Mouse (Mus musculus): ENCODE results near the gene Clic3. TPM values are rescaled to one million over a fixed set of nuclear protein-coding genes. Genes with fewer than 3 reads are reported as not detected.

Gene Clic3
- polyA plus RNA-seq, 1 experiment from 2014 or later: 26.5 TPM

DNA sequence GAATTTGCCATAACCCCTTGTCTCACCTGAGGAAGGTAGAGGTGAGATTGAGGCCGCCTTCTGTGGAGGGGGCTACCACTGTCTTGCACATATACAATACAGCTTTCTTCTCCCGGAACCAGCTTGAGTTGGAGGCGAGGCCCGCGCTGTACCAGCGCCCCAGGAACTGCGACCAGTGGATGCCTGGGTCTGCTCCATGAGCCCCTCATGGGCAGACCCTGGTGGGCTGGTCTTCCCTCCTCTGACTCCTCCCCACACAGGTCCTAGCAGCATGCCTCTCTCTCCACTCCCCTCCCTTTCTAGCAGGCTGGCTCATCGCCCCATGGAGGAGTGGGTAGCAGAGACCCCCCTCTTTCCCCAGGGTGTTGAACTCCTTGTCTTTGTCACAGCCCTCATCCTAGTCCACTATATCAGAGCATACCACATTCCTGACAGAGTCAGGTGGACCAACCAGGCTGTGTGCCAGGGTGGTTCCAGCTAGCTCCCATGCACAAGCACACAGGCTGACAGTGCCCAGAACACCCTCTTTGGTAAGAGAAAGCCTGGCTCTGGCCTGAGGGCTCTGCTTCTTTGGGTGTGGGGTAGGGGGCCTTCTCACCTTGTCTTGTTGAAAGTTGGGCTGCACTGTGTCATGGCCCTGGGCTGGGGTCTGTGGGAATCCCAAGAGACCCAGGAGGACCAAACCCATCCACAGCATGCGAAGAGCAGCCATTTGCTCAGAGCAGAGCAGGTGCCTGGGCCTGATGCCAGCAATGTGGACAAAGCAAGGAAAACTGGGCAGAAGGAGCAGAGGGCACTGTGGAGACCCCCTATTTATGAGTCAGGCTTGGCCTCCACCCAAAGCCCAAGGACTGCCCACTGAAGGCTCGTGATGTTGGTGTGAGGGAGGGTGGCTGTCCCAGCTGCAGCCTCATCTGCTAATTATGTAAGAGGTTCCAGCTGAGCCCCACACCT is 12.6 kb downstream of the Clic3 start:
- H3K4me1 ChIP-seq: no peaks in the 10 kb centered on the region; the same call in 1 of the 2 replicates
- no peak overlapping the region for H3K9ac ChIP-seq
- WGBS: 67% methylated on average over 10 of the region's 10 CpGs
- no peaks in the 10 kb centered on the region for H3K36me3 ChIP-seq
- H3K27ac ChIP-seq: no peak overlapping the region
- H3K4me3 ChIP-seq (replicated peaks): no peak overlapping the region
- H3K9me3 ChIP-seq: no peaks in the 10 kb centered on the region
- H3K27me3 ChIP-seq (replicated peaks): no peaks in the 10 kb centered on the region
- peak; percentile 24; the same call in 1 of the 2 replicates for ATAC-seq (ENCODE audit: insufficient read depth, low FRiP score, low read depth)
- no peak overlapping the region for H3K4me2 ChIP-seq

DNA sequence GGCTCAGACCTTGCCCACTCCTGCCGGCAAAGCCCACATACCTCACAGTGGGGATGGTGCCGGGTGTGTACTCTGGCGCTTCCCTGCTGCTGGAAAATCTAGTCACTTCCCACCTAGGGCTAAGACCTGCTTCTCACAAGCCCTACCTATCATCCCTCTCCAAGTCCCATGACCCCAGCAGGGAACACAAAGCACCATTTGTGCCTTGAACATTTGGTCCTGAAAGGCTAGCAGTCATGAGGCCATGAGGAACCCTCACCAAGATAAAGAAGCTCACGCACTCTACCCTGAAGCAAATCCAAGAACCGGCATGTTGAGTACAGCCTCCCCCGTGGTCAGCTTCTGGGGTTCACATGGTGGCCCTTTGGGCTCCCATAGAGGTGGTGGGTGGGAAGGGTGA is 13.3 kb downstream of the Clic3 start, which contains the start of gene Ptgds:
Gene Ptgds, minus strand, starts transcription at position 78 of the 400 bp plus-strand sequence.
- H3K27me3 ChIP-seq (replicated peaks): no peaks in the 10 kb centered on the region
- WGBS: 44% methylated on average over 6 of the region's 6 CpGs
- H3K4me1 ChIP-seq: no peaks in the 10 kb centered on the region; the same call in 1 of the 2 replicates

DNA sequence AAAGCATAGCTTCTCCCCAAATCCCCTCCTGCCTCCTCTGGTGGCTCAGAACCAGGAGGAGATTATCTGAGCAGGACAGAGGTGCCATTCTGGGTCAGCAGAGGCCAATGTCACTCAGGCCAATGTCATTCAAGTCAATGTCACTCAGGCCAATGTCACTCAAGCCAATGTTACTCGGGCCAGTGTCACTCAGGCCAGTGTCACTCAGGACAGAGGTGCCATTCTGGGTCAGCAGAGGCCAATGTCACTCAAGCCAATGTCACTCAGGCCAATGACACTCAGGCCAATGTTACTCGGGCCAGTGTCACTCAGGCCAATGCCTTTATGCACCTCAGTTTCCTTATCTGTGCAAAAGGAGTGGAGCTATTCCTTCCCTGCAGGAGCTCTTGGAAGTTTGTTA is 15.9 kb downstream of the Clic3 start:
- H3K9ac ChIP-seq: no peak overlapping the region
- ATAC-seq (ENCODE audit: insufficient read depth, low FRiP score, low read depth): no peak
- H3K4me1 ChIP-seq: no peaks in the 10 kb centered on the region; the same call in 1 of the 2 replicates
- no peak overlapping the region for H3K27ac ChIP-seq
- no peak overlapping the region for H3K4me2 ChIP-seq
- no peaks in the 10 kb centered on the region for H3K36me3 ChIP-seq
- no peaks in the 10 kb centered on the region for H3K9me3 ChIP-seq
- H3K4me3 ChIP-seq (replicated peaks): no peak overlapping the region
- H3K27me3 ChIP-seq (replicated peaks): no peaks in the 10 kb centered on the region
- WGBS: 72% methylated on average over 2 of the region's 2 CpGs

More for the DNA sequence above, 13.3 kb downstream of the Clic3 start, which contains the start of gene Ptgds:
- Histone ChIP-seq H3K36me3 (no peaks in the 10 kb centered on the region), H3K9ac (no peak within 1 kb of the TSS), H3K4me3 (replicated peaks) (no peak within 1 kb of the TSS), H3K27ac (no peak within 1 kb of the TSS), H3K4me2 (no peak within 1 kb of the TSS), H3K9me3 (no peaks in the 10 kb centered on the region)
- no peak for ATAC-seq (ENCODE audit: insufficient read depth, low FRiP score, low read depth)

DNA sequence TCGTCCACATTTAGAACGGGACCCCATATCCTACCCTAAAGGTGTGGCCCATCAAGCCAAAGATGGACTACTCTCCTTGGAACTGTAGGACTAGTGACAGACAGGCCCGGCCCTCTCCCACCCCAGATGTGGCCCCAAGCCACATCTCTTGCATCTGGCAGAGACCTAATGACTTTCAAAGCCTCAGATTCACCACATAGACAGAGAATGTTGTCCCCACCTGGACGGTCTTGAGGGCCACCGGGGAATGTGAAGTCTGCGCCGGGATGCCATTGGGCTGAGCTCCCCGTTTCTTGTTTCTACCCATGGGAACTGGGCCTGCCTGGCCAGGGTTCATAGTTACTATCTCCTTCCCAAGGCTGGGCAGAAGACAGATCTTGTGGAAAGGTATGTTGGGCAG is 20.9 kb downstream of the Clic3 start:
- Histone ChIP-seq H3K9ac (no peak overlapping the region), H3K4me1 (no peaks in the 10 kb centered on the region), H3K4me2 (no peak overlapping the region), H3K4me3 (replicated peaks) (no peak overlapping the region), H3K27me3 (replicated peaks) (no peaks in the 10 kb centered on the region), H3K27ac (no peak overlapping the region), H3K36me3 (no peaks in the 10 kb centered on the region), H3K9me3 (no peaks in the 10 kb centered on the region)
- 88% methylated on average over 8 of the region's 8 CpGs for WGBS
- ATAC-seq (ENCODE audit: insufficient read depth, low FRiP score, low read depth): no peak

DNA sequence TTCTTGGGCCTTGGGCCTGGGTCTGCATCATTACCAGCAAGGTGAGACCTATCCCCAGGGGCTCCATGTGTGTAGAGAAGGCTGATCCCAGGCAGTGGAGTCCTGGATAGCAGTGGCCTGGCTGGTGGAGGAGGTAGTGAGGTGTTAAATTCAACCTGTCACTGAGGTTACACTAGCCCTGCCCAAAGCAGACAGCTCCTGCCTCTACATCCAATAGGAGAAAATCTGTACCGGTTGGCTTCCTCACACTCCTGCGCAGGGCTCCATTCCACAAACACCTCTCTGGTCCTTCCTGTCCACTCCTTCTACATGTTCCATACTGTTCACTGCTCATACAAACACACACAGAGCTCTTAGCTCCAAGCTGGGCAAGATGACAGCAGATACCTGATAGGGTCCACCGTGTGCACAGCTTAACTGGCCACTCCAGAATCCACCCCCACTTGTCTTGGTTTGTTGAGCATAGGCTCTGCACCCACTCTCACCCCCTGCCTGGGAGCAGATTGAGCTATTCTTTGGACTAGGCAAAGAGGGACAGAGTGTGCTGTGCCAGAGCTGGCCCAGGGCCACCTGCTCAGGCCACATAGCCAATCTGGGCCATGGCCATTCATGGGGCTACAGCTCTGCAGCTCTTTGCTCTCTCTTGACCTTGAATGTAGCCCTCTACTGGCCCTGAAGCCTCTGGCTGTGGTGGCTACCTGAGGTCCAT is 21.5 kb downstream of the Clic3 start:
- H3K27me3 ChIP-seq (replicated peaks): no peaks in the 10 kb centered on the region
- no peaks in the 10 kb centered on the region for H3K9me3 ChIP-seq
- no peaks in the 10 kb centered on the region for H3K36me3 ChIP-seq
- H3K4me1 ChIP-seq: no peaks in the 10 kb centered on the region
- H3K4me2 ChIP-seq: no peak overlapping the region
- H3K4me3 ChIP-seq (replicated peaks): no peak overlapping the region
- no peak overlapping the region for H3K9ac ChIP-seq
- WGBS: 73% methylated on average over 3 of the region's 3 CpGs
- no peak for ATAC-seq (ENCODE audit: insufficient read depth, low FRiP score, low read depth)
- H3K27ac ChIP-seq: no peak overlapping the region

DNA sequence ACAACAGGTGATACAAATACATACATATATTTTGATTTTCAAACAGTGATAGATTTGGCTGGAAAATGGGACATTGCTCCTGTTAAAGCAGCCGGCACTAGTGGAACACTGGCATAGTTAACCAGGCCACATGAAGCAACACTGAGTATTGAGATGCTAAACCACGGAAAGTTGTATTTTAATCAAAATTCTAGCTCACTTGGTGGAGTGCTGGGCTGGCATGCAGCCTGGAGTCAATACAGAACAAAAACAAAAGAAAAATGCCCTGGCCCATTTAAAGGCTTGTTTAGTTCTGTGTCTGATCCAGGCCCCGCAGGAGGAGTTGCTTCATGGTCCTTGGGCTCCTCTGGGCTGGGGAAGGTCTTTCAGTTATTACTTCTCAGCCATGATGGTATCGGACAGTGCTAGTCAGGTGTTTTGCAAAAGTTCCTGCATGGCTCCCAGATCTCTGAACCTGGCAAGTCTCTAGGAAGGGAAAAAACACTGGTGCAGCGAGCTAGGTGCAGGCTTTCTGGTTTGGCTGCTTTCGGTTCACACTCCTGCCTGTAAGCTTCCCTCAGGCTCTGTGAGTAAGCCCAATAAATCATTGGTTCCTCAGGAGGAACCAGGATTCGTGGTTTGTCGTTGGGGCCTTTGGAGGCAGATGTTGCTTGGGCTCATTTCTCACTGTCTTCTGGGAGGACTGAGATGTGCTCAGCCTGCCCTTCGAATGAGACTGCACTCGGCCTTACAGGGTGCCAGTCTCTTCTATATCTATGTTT is 23.1 kb downstream of the Clic3 start:
- no peak overlapping the region for H3K4me2 ChIP-seq
- ATAC-seq (ENCODE audit: insufficient read depth, low FRiP score, low read depth): no peak
- H3K9ac ChIP-seq: no peak overlapping the region
- H3K9me3 ChIP-seq: no peaks in the 10 kb centered on the region
- peak overlapping the region; percentile 44; the same call in 1 of the 2 replicates for H3K27ac ChIP-seq
- no peaks in the 10 kb centered on the region for H3K4me1 ChIP-seq
- no peaks in the 10 kb centered on the region for H3K36me3 ChIP-seq
- 50% methylated on average over 10 of the region's 10 CpGs for WGBS
- no peak overlapping the region for H3K4me3 ChIP-seq (replicated peaks)
- no peaks in the 10 kb centered on the region for H3K27me3 ChIP-seq (replicated peaks)

DNA sequence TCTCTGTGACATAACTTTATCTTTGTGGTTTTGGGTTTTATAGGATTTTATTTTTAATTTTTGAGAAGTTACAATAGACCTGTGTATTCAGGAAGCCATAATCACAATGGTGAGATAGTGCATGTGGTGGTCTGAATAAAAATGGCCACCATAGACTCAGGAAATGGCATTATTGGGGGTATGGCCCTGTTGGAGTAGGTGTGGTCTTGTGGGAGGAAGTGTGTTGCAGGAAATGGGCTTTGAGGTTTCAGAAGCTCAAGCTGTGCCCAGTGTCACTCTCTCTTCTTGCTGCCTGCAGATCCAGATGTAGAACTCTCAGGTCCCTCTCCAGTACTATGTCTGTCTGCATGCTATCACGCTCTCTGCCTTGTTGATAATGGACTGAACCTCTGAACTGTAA is 23.9 kb downstream of the Clic3 start:
- no peak overlapping the region for H3K9ac ChIP-seq
- no peak for ATAC-seq (ENCODE audit: insufficient read depth, low FRiP score, low read depth)
- H3K4me3 ChIP-seq (replicated peaks): no peak overlapping the region
- H3K4me1 ChIP-seq: no peaks in the 10 kb centered on the region
- H3K4me2 ChIP-seq: no peak overlapping the region
- 73% methylated on average over 1 of the region's 1 CpGs for WGBS
- H3K27ac ChIP-seq: no peak overlapping the region
- H3K27me3 ChIP-seq (replicated peaks): no peaks in the 10 kb centered on the region
- no peaks in the 10 kb centered on the region for H3K36me3 ChIP-seq
- H3K9me3 ChIP-seq: no peaks in the 10 kb centered on the region

DNA sequence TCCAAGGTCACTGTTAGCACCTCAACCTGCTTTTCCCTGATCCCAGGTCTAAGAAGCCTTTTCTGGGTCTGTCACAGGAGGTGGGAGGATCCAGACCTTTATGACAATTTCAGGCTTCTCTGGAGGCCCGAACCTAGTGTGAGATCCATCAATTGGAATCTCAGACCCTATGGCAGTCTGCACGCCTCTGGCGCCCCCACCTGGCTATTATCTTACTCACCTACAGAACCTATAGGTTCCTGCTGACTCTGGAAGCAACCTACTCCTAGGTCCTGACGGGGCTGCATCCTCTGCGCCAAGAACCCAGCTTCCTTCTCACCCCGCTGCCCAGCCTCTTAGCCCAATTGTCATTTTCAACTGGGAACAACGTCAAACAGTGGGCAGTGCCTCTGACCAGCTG is 26.3 kb downstream of the Clic3 start:
- H3K4me1 ChIP-seq: no peaks in the 10 kb centered on the region
- H3K36me3 ChIP-seq: no peaks in the 10 kb centered on the region
- H3K9ac ChIP-seq: no peak overlapping the region
- no peaks in the 10 kb centered on the region for H3K27me3 ChIP-seq (replicated peaks)
- H3K27ac ChIP-seq: no peak overlapping the region
- H3K4me3 ChIP-seq (replicated peaks): no peak overlapping the region
- no peak overlapping the region for H3K4me2 ChIP-seq
- H3K9me3 ChIP-seq: no peaks in the 10 kb centered on the region
- ATAC-seq (ENCODE audit: insufficient read depth, low FRiP score, low read depth): no peak
- WGBS: 25% methylated on average over 7 of the region's 7 CpGs

DNA sequence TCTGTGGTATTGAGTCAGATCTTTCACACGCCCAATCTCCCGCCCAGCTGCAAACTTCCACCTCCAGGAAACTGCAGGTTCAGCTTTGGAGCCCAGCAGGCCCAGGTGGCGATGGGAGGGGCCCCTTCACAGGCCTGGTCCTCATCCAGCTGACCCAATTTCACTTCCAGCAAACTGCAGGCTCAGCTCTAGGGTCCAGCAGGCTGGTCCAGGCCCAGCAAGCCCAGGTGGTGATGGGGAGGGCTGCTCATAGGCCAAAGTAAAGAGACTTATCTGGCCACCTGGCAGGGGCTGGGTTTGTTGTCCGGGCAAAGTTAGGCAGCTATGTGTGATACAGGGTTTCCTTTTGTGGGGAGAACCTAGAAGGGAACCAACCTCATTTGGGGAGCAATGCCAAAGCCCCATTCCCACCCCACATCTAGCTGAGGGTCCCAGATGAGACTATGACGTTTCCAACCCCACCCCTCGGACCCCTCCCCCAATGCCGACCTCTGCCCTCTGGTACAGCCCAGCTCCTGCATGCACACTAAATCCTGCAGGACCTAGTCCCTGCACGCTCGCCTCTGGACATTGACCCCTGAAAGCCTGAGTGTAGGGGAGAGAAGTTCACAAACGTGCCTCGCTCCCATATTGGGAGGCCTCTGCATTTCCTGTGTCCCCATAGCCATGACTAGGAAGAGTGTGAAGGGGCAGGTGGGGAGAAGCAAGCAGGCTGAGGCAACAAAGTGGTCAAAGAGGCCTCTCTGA is 28.4 kb downstream of the Clic3 start:
- Histone ChIP-seq H3K4me2 (no peak overlapping the region), H3K9me3 (no peaks in the 10 kb centered on the region), H3K36me3 (no peaks in the 10 kb centered on the region), H3K27ac (peak overlapping the region; percentile 9; the same call in 1 of the 2 replicates), H3K27me3 (replicated peaks) (no peaks in the 10 kb centered on the region), H3K4me1 (no peaks in the 10 kb centered on the region), H3K9ac (no peak overlapping the region), H3K4me3 (replicated peaks) (no peak overlapping the region)
- peak; percentile 61; the same call in 1 of the 2 replicates for ATAC-seq (ENCODE audit: insufficient read depth, low FRiP score, low read depth)
- WGBS: 49% methylated on average over 11 of the region's 11 CpGs

DNA sequence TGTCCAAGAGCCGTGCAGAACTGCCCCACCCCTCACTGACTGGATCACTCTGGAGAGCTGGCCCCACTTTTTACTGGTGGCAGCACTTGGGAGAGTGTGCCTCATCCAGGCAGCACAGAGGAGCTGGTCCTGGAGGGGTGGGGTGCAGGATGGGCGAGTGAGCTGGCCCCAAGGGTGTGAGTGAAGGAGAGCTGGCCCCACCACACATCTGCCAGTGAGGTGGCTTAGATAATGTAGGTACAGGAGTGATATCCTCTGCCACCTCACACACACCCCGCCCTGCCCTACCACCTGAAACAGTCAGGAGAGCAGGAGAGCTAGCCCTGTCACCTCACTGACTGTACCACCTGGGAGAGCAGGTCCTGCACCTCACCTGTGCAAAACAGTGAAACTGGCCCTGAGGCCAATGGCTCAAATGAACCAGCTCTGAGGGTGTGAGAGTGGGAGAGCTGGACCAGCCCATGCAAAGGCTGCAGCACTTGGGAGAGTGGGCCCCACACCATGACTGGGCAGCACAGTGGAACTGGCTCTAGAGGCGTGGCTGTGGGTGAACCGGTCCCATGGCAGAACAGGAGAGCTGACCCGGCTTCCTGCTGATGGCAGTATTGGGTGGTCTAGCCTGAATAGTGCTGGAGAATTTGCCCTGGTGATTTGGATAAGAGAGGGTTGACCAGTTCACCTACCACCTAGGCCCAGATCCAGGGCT is 31.5 kb downstream of the Clic3 start:
- Histone ChIP-seq H3K27ac (no peak overlapping the region), H3K4me1 (no peaks in the 10 kb centered on the region), H3K27me3 (replicated peaks) (no peaks in the 10 kb centered on the region), H3K9me3 (no peaks in the 10 kb centered on the region), H3K9ac (no peak overlapping the region), H3K4me3 (replicated peaks) (no peak overlapping the region), H3K36me3 (no peaks in the 10 kb centered on the region), H3K4me2 (no peak overlapping the region)
- peak; percentile 36; the same call in 1 of the 2 replicates for ATAC-seq (ENCODE audit: insufficient read depth, low FRiP score, low read depth)
- WGBS: 69% methylated on average over 6 of the region's 6 CpGs

Data from stomach, embryonic 15.5 days (tissue).